Mouse (Mus musculus) testis, adult 2 months (tissue): ENCODE measurements around the gene Bdkrb2.

Experiments used
- CTCF ChIP-seq: fragments of 200-500 bp; IDR thresholded peaks from 2 replicates; pipeline ENCODE4 v1.5.1; 2012; ENCODE audit warnings: low read depth, mild to moderate bottlenecking, inconsistent platforms, low read length, moderate library complexity; ENCODE audit not compliant: control insufficient read depth, insufficient read depth, insufficient replicate concordance
- POLR2A ChIP-seq: fragments of 200-500 bp; IDR thresholded peaks from 2 replicates; pipeline ENCODE4 v1.6.1; 2012; ENCODE audit warnings: low read depth, mild to moderate bottlenecking, inconsistent platforms, low read length, moderate library complexity; ENCODE audit not compliant: control insufficient read depth

DNA sequence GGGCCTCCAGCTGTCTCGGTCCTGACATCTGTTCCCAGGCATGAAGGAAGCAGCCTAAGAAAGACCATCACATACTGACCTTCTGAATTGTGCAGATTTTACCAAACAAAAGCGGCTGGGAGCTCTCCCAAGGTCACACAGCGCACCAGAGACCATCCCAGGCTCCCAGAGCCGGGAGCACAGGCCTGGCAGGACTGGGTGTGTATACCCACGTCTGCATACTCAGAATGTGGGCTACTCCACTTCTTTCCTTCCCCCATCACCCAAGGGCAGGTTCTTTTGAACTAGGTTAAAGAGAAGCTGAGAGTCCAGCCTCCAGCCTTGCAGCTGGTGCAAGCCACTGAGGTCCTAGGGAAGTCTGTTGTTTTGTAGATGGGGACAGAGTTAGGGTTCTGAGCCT lies 36.1 kb downstream of the Bdkrb2 start:
- TF ChIP-seq CTCF (no peak), POLR2A (no peak)
